Mouse (Mus musculus): ENCODE results near the gene Gzf1. TPM values are rescaled to one million over a fixed set of nuclear protein-coding genes. Genes with fewer than 3 reads are reported as not detected.

Gene Gzf1
- total and polyA plus RNA-seq, 2 experiments from 2014 or later, result 14.3 to 40.1 TPM

- 8% methylated on average over 9 of the region's 9 CpGs for WGBS
- 0 out of 2 replicates have a peak overlapping the region, but pooled peaks have one; percentile 5 for H3K4me3 ChIP-seq (ENCODE audit: low read depth, low read length)
Observed at GRCm38 (mm10) chr2:148679346-148679745, 1.5 kb upstream of the Gzf1 start.

GRCm38 (mm10) chr2:148681461-148681891 lies 653 bp downstream of the Gzf1 start:
- Histone ChIP-seq H3K9ac (replicated peaks; ENCODE audit: low read depth, low read length) (peak overlapping the region; percentile 88), H3K9me3 (replicated peaks; ENCODE audit: control insufficient read depth, low read length) (no peaks in the 10 kb centered on the region), H3K4me2 (ENCODE audit: low read depth, low read length) (peak overlapping the region; percentile 67), H3K27ac (ENCODE audit: low read depth) (peak overlapping the region; percentile 92), H3K4me3 (ENCODE audit: low read depth, low read length) (peak overlapping the region; percentile 83), H3K36me3 (replicated peaks; ENCODE audit: control insufficient read depth, insufficient read depth, low read length) (peaks cover 30% of the 10 kb centered on the region), H3K4me1 (ENCODE audit: control insufficient read depth, insufficient read depth) (peaks cover 35% of the 10 kb centered on the region), H3K27me3 (ENCODE audit: control insufficient read depth, insufficient read depth, low read length) (no peaks in the 10 kb centered on the region)
- WGBS, result 3% methylated on average over 17 of the region's 17 CpGs
- TF ChIP-seq CTCF (IDR thresholded peaks at IDR 0.05; ENCODE audit: low read depth), result peak; percentile 51
- no peak for TF ChIP-seq EP300 (IDR thresholded peaks at IDR 0.05; ENCODE audit: low read depth)
- ATAC-seq (ENCODE audit: insufficient read depth, low read depth), result peak; percentile 68
- DNase-seq (ENCODE audit: low spot score), result peak; percentile 76

More at GRCm38 (mm10) chr2:148679346-148679745, 1.5 kb upstream of the Gzf1 start:
- Histone ChIP-seq H3K27me3 (ENCODE audit: control insufficient read depth, insufficient read depth, low read length) (no peaks in the 10 kb centered on the region), H3K27ac (ENCODE audit: low read depth) (peak overlapping the region; percentile 92), H3K36me3 (replicated peaks; ENCODE audit: control insufficient read depth, insufficient read depth, low read length) (peaks cover 28% of the 10 kb centered on the region), H3K4me2 (ENCODE audit: low read depth, low read length) (peak overlapping the region; percentile 67), H3K4me1 (ENCODE audit: control insufficient read depth, insufficient read depth) (peaks cover 35% of the 10 kb centered on the region), H3K9ac (replicated peaks; ENCODE audit: low read depth, low read length) (0 out of 2 replicates have a peak overlapping the region, but pooled peaks have one; percentile 30), H3K9me3 (replicated peaks; ENCODE audit: control insufficient read depth, low read length) (no peaks in the 10 kb centered on the region)
- peak; percentile 91 for DNase-seq (ENCODE audit: low spot score)
- peak; percentile 15 for ATAC-seq (ENCODE audit: insufficient read depth, low read depth)
- TF ChIP-seq EP300 (IDR thresholded peaks at IDR 0.05; ENCODE audit: low read depth) (no peak), CTCF (IDR thresholded peaks at IDR 0.05; ENCODE audit: low read depth) (no peak)

- ATAC-seq (ENCODE audit: insufficient read depth, low read depth) (no peak), DNase-seq (ENCODE audit: low spot score) (no peak)
- H3K27me3 ChIP-seq (ENCODE audit: control insufficient read depth, insufficient read depth, low read length), result no peaks in the 10 kb centered on the region
- no peak overlapping the region for H3K27ac ChIP-seq (ENCODE audit: low read depth)
- no peak for TF ChIP-seq CTCF (IDR thresholded peaks at IDR 0.05; ENCODE audit: low read depth)
- TF ChIP-seq EP300 (IDR thresholded peaks at IDR 0.05; ENCODE audit: low read depth), result no peak
- H3K4me3 ChIP-seq (ENCODE audit: low read depth, low read length), result no peak overlapping the region
- no peak overlapping the region for H3K9ac ChIP-seq (replicated peaks; ENCODE audit: low read depth, low read length)
- 74% methylated on average over 1 of the region's 1 CpGs for WGBS
- H3K9me3 ChIP-seq (replicated peaks; ENCODE audit: control insufficient read depth, low read length), result no peaks in the 10 kb centered on the region
- peaks cover 38% of the 10 kb centered on the region for H3K4me1 ChIP-seq (ENCODE audit: control insufficient read depth, insufficient read depth)
- peaks cover 42% of the 10 kb centered on the region for H3K36me3 ChIP-seq (replicated peaks; ENCODE audit: control insufficient read depth, insufficient read depth, low read length)
- H3K4me2 ChIP-seq (ENCODE audit: low read depth, low read length), result no peak overlapping the region
Observed at GRCm38 (mm10) chr2:148683031-148683430, 2.2 kb downstream of the Gzf1 start.

- Histone ChIP-seq H3K4me2 (ENCODE audit: low read depth, low read length) (no peak overlapping the region), H3K27ac (ENCODE audit: low read depth) (no peak overlapping the region), H3K27me3 (ENCODE audit: control insufficient read depth, insufficient read depth, low read length) (no peaks in the 10 kb centered on the region), H3K9ac (replicated peaks; ENCODE audit: low read depth, low read length) (no peak overlapping the region), H3K36me3 (replicated peaks; ENCODE audit: control insufficient read depth, insufficient read depth, low read length) (peaks cover 53% of the 10 kb centered on the region), H3K4me3 (ENCODE audit: low read depth, low read length) (no peak overlapping the region), H3K4me1 (ENCODE audit: control insufficient read depth, insufficient read depth) (peaks cover 23% of the 10 kb centered on the region), H3K9me3 (replicated peaks; ENCODE audit: control insufficient read depth, low read length) (no peaks in the 10 kb centered on the region)
- ATAC-seq (ENCODE audit: insufficient read depth, low read depth), result no peak
- 93% methylated on average over 2 of the region's 2 CpGs for WGBS
- no peak for TF ChIP-seq CTCF (IDR thresholded peaks at IDR 0.05; ENCODE audit: low read depth)
- TF ChIP-seq EP300 (IDR thresholded peaks at IDR 0.05; ENCODE audit: low read depth), result no peak
- no peak for DNase-seq (ENCODE audit: low spot score)
Observed at GRCm38 (mm10) chr2:148684972-148685371, 4.1 kb downstream of the Gzf1 start.

GRCm38 (mm10) chr2:148685709-148686108 lies 4.9 kb downstream of the Gzf1 start:
- H3K4me3 ChIP-seq (ENCODE audit: low read depth, low read length), result no peak overlapping the region
- H3K27me3 ChIP-seq (ENCODE audit: control insufficient read depth, insufficient read depth, low read length), result no peaks in the 10 kb centered on the region
- no peak overlapping the region for H3K9ac ChIP-seq (replicated peaks; ENCODE audit: low read depth, low read length)
- TF ChIP-seq EP300 (IDR thresholded peaks at IDR 0.05; ENCODE audit: low read depth), result no peak
- TF ChIP-seq CTCF (IDR thresholded peaks at IDR 0.05; ENCODE audit: low read depth), result no peak
- WGBS, result 80% methylated on average over 3 of the region's 3 CpGs
- no peak overlapping the region for H3K27ac ChIP-seq (ENCODE audit: low read depth)
- DNase-seq (ENCODE audit: low spot score), result no peak
- peaks cover 60% of the 10 kb centered on the region for H3K36me3 ChIP-seq (replicated peaks; ENCODE audit: control insufficient read depth, insufficient read depth, low read length)
- H3K4me1 ChIP-seq (ENCODE audit: control insufficient read depth, insufficient read depth), result peaks cover 19% of the 10 kb centered on the region
- no peak for ATAC-seq (ENCODE audit: insufficient read depth, low read depth)
- no peaks in the 10 kb centered on the region for H3K9me3 ChIP-seq (replicated peaks; ENCODE audit: control insufficient read depth, low read length)
- H3K4me2 ChIP-seq (ENCODE audit: low read depth, low read length), result no peak overlapping the region

GRCm38 (mm10) chr2:148686862-148687261 lies 6.0 kb downstream of the Gzf1 start:
- TF ChIP-seq CTCF (IDR thresholded peaks at IDR 0.05; ENCODE audit: low read depth) (no peak), EP300 (IDR thresholded peaks at IDR 0.05; ENCODE audit: low read depth) (no peak)
- Histone ChIP-seq H3K4me3 (ENCODE audit: low read depth, low read length) (no peak overlapping the region), H3K27me3 (ENCODE audit: control insufficient read depth, insufficient read depth, low read length) (no peaks in the 10 kb centered on the region), H3K9ac (replicated peaks; ENCODE audit: low read depth, low read length) (no peak overlapping the region), H3K27ac (ENCODE audit: low read depth) (no peak overlapping the region), H3K9me3 (replicated peaks; ENCODE audit: control insufficient read depth, low read length) (no peaks in the 10 kb centered on the region), H3K36me3 (replicated peaks; ENCODE audit: control insufficient read depth, insufficient read depth, low read length) (peaks cover 72% of the 10 kb centered on the region), H3K4me2 (ENCODE audit: low read depth, low read length) (no peak overlapping the region), H3K4me1 (ENCODE audit: control insufficient read depth, insufficient read depth) (peaks cover 16% of the 10 kb centered on the region)
- no peak for DNase-seq (ENCODE audit: low spot score)
- ATAC-seq (ENCODE audit: insufficient read depth, low read depth), result no peak
- WGBS, result 37% methylated on average over 1 of the region's 1 CpGs
